Mouse (Mus musculus) testis, adult 2 months (tissue): ENCODE results near the gene Trmt13.

Source experiments
- CTCF ChIP-seq: fragments of 200-500 bp; IDR thresholded peaks from 2 replicates; pipeline ENCODE4 v1.5.1; 2012; ENCODE audit warnings: low read depth, mild to moderate bottlenecking, inconsistent platforms, low read length, moderate library complexity; ENCODE audit not compliant: control insufficient read depth, insufficient read depth, insufficient replicate concordance
- POLR2A ChIP-seq: fragments of 200-500 bp; IDR thresholded peaks from 2 replicates; pipeline ENCODE4 v1.6.1; 2012; ENCODE audit warnings: low read depth, mild to moderate bottlenecking, inconsistent platforms, low read length, moderate library complexity; ENCODE audit not compliant: control insufficient read depth

GRCm38 (mm10) chr3:116547430-116547829, 67.0 kb downstream of the Trmt13 start:
- TF ChIP-seq POLR2A (no peak), CTCF (no peak)
